Mouse (Mus musculus): ENCODE measurements at regions not wholly inside any gene's neighbourhood (a gene's known extent, or its start where the extent isn't known, plus 50 kb on each side); places are given as distances from the start of the nearest gene placed in this dataset.

DNA sequence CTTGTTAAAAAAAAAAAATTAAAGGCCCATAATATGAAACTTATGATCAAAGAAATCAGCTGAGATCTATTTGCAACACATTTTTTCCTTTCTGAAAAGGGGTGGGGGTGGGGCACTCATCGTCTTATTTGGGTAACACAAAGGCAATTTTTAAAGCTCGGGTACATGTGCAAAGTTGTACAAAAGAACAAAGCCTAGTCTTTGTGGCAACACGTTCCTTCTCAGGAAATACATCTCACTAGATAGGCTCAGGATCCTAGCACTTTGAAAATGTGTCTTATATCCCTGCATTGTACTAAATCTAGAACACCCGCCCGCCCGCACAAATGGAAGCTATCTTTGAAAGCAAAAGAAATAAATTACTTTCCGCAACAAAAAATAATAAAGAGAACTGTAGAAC, 158.2 kb downstream of the Sox4 start:
- H3K4me3 ChIP-seq (ENCODE audit: control insufficient read depth in 1 of 2, insufficient read depth in 1 of 2, low read depth in 2 of 2, low read length in 2 of 2): no peak overlapping the region
- TF ChIP-seq CHD1 (IDR thresholded peaks at IDR 0.05; ENCODE audit: low read depth, low read length): no peak
- TF ChIP-seq MAZ (IDR thresholded peaks at IDR 0.05; ENCODE audit: low read depth, low read length): no peak
- TF ChIP-seq USF1 (IDR thresholded peaks at IDR 0.05; ENCODE audit: low read depth, low read length): no peak
- no peak for TF ChIP-seq ZKSCAN1 (IDR thresholded peaks at IDR 0.05; ENCODE audit: low read depth, low read length)
- TF ChIP-seq RCOR1 (IDR thresholded peaks at IDR 0.05; ENCODE audit: low read depth, low read length): no peak
- no peak for TF ChIP-seq SMC3 (IDR thresholded peaks at IDR 0.05; ENCODE audit: low read depth, low read length)
- no peak for TF ChIP-seq POLR2AphosphoS2 (IDR thresholded peaks at IDR 0.05; ENCODE audit: low read length)
- no peak for TF ChIP-seq MAFK (IDR thresholded peaks at IDR 0.05; ENCODE audit: borderline replicate concordance, low read depth, low read length)
- TF ChIP-seq MYC (IDR thresholded peaks at IDR 0.05; ENCODE audit: low read depth, low read length): no peak
- no peak for TF ChIP-seq ETS1 (IDR thresholded peaks at IDR 0.05; ENCODE audit: low read depth, low read length)
- no peak for TF ChIP-seq HCFC1 (IDR thresholded peaks at IDR 0.05; ENCODE audit: low read depth, low read length)
- no peak for TF ChIP-seq MEF2A (IDR thresholded peaks at IDR 0.05; ENCODE audit: extremely low read depth, insufficient replicate concordance, low read depth, low read length, poor library complexity, severe bottlenecking)
- TF ChIP-seq RAD21 (IDR thresholded peaks at IDR 0.05; ENCODE audit: low read depth, low read length): no peak
- TF ChIP-seq JUND (IDR thresholded peaks at IDR 0.05; ENCODE audit: low read depth, low read length): no peak
- TF ChIP-seq ZNF384 (IDR thresholded peaks at IDR 0.05; ENCODE audit: low read depth, low read length): no peak
- TF ChIP-seq GABPA (IDR thresholded peaks at IDR 0.05; ENCODE audit: low read depth, low read length): no peak
- TF ChIP-seq MXI1 (IDR thresholded peaks at IDR 0.05; ENCODE audit: low read depth, low read length): no peak
- no peaks in the 10 kb centered on the region for H3K79me2 ChIP-seq (ENCODE audit: control insufficient read depth, insufficient read depth, low read length, poor library complexity)
- no peaks in the 10 kb centered on the region for H3K27me3 ChIP-seq (ENCODE audit: control insufficient read depth in 1 of 2, insufficient read depth in 2 of 2, low read length in 2 of 2)
- H3K9me3 ChIP-seq (replicated peaks; ENCODE audit: insufficient read depth, low read length): no peaks in the 10 kb centered on the region
- H3K9ac ChIP-seq (ENCODE audit: control insufficient read depth, low read depth, low read length, poor library complexity, severe bottlenecking): no peak overlapping the region
- DNase-seq (ENCODE audit: low read depth, low spot score): no peak
- no peak overlapping the region for H3K27ac ChIP-seq (ENCODE audit: control insufficient read depth, low read depth, low read length)
- H3K4me1 ChIP-seq (ENCODE audit: control insufficient read depth in 1 of 2, insufficient read depth in 2 of 2, low read length in 2 of 2): no peaks in the 10 kb centered on the region
- H3K36me3 ChIP-seq (ENCODE audit: control insufficient read depth in 1 of 2, insufficient read depth in 2 of 2, low read length in 2 of 2): no peaks in the 10 kb centered on the region

GRCm38 (mm10) chr13:28794547-28794946, 159.0 kb downstream of the Sox4 start:
- H3K36me3 ChIP-seq (ENCODE audit: control insufficient read depth in 1 of 2, insufficient read depth in 2 of 2, low read length in 2 of 2): no peaks in the 10 kb centered on the region
- H3K9ac ChIP-seq (ENCODE audit: control insufficient read depth, low read depth, low read length, poor library complexity, severe bottlenecking): no peak overlapping the region
- H3K4me1 ChIP-seq (ENCODE audit: control insufficient read depth in 1 of 2, insufficient read depth in 2 of 2, low read length in 2 of 2): no peaks in the 10 kb centered on the region
- H3K27me3 ChIP-seq (ENCODE audit: control insufficient read depth in 1 of 2, insufficient read depth in 2 of 2, low read length in 2 of 2): no peaks in the 10 kb centered on the region
- no peak for TF ChIP-seq E2F4 (IDR thresholded peaks at IDR 0.05; ENCODE audit: borderline replicate concordance, low read depth, low read length)
- TF ChIP-seq JUND (IDR thresholded peaks at IDR 0.05; ENCODE audit: low read depth, low read length): no peak
- no peak for DNase-seq (ENCODE audit: low read depth, low spot score)
- H3K4me3 ChIP-seq (ENCODE audit: control insufficient read depth in 1 of 2, insufficient read depth in 1 of 2, low read depth in 2 of 2, low read length in 2 of 2): no peak overlapping the region
- H3K9me3 ChIP-seq (replicated peaks; ENCODE audit: insufficient read depth, low read length): no peaks in the 10 kb centered on the region
- no peak overlapping the region for H3K27ac ChIP-seq (ENCODE audit: control insufficient read depth, low read depth, low read length)
- H3K79me2 ChIP-seq (ENCODE audit: control insufficient read depth, insufficient read depth, low read length, poor library complexity): no peaks in the 10 kb centered on the region

Measured in MEL (cell line).